Mouse (Mus musculus): ENCODE results near the gene C8b. TPM values are rescaled to one million over a fixed set of nuclear protein-coding genes. Genes with fewer than 3 reads are reported as not detected.

Gene C8b
- polyA plus RNA-seq, 1 experiment from 2014 or later = not detected

- WGBS = 92% methylated on average over 4 of the region's 4 CpGs
- Histone ChIP-seq H3K36me3 (ENCODE audit: control insufficient read depth, insufficient read depth, low read length) (no peaks in the 10 kb centered on the region), H3K9me3 (ENCODE audit: control insufficient read depth, low read length) (no peaks in the 10 kb centered on the region), H3K27me3 (replicated peaks; ENCODE audit: control insufficient read depth, insufficient read depth, low read length) (no peaks in the 10 kb centered on the region), H3K9ac (ENCODE audit: low read depth, low read length) (no peak overlapping the region), H3K4me2 (ENCODE audit: low read depth, low read length) (no peak overlapping the region), H3K27ac (replicated peaks; ENCODE audit: low read depth, low read length) (no peak overlapping the region), H3K4me3 (ENCODE audit: low read depth, low read length) (no peak overlapping the region), H3K4me1 (ENCODE audit: control insufficient read depth, insufficient read depth, low read length) (no peaks in the 10 kb centered on the region)
- DNase-seq (ENCODE audit: low spot score) (no peak), ATAC-seq (ENCODE audit: low read depth) (no peak)
Measured at GRCm38 (mm10) chr4:104792111-104792510, 26.0 kb downstream of the C8b start.

- H3K36me3 ChIP-seq (ENCODE audit: control insufficient read depth, insufficient read depth, low read length) = no peaks in the 10 kb centered on the region
- ATAC-seq (ENCODE audit: low read depth) = no peak
- no peak overlapping the region for H3K27ac ChIP-seq (replicated peaks; ENCODE audit: low read depth, low read length)
- no peak overlapping the region for H3K4me2 ChIP-seq (ENCODE audit: low read depth, low read length)
- 71% methylated on average over 9 of the region's 9 CpGs for WGBS
- no peak overlapping the region for H3K4me3 ChIP-seq (ENCODE audit: low read depth, low read length)
- H3K27me3 ChIP-seq (replicated peaks; ENCODE audit: control insufficient read depth, insufficient read depth, low read length) = no peaks in the 10 kb centered on the region
- no peak for DNase-seq (ENCODE audit: low spot score)
- no peak overlapping the region for H3K9ac ChIP-seq (ENCODE audit: low read depth, low read length)
- H3K4me1 ChIP-seq (ENCODE audit: control insufficient read depth, insufficient read depth, low read length) = no peaks in the 10 kb centered on the region
- H3K9me3 ChIP-seq (ENCODE audit: control insufficient read depth, low read length) = no peaks in the 10 kb centered on the region
Measured at GRCm38 (mm10) chr4:104798951-104799350, 32.8 kb downstream of the C8b start.

GRCm38 (mm10) chr4:104801625-104802024 lies 35.5 kb downstream of the C8b start:
- Histone ChIP-seq H3K4me3 (ENCODE audit: low read depth, low read length) (no peak overlapping the region), H3K4me1 (ENCODE audit: control insufficient read depth, insufficient read depth, low read length) (no peaks in the 10 kb centered on the region), H3K27me3 (replicated peaks; ENCODE audit: control insufficient read depth, insufficient read depth, low read length) (no peaks in the 10 kb centered on the region), H3K9ac (ENCODE audit: low read depth, low read length) (no peak overlapping the region), H3K27ac (replicated peaks; ENCODE audit: low read depth, low read length) (no peak overlapping the region), H3K36me3 (ENCODE audit: control insufficient read depth, insufficient read depth, low read length) (no peaks in the 10 kb centered on the region), H3K4me2 (ENCODE audit: low read depth, low read length) (no peak overlapping the region), H3K9me3 (ENCODE audit: control insufficient read depth, low read length) (no peaks in the 10 kb centered on the region)
- DNase-seq (ENCODE audit: low spot score) = no peak
- no peak for ATAC-seq (ENCODE audit: low read depth)
- WGBS = 96% methylated on average over 3 of the region's 3 CpGs

DNA sequence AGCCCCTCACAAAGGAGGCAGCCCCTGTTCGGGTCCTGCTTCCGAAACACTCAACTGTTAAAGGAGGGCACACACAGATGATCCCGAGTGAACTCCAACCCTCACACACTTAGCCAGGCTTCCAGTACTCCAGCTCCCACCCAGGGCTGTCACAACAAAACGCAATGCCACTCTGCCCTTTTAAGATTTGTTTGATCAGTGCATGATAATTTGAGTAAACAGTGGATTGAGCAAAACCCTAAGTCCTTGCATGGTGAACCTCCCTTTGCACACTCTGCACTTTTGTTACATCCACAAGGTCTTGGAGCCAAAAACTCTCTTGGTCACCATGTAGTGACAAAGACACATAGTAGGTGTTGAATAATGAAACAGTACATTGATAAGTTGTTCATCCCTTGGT lies 38.0 kb downstream of the C8b start:
- Histone ChIP-seq H3K9me3 (ENCODE audit: control insufficient read depth, low read length) (no peaks in the 10 kb centered on the region), H3K27ac (replicated peaks; ENCODE audit: low read depth, low read length) (no peak overlapping the region), H3K4me2 (ENCODE audit: low read depth, low read length) (no peak overlapping the region), H3K27me3 (replicated peaks; ENCODE audit: control insufficient read depth, insufficient read depth, low read length) (no peaks in the 10 kb centered on the region), H3K4me3 (ENCODE audit: low read depth, low read length) (no peak overlapping the region), H3K9ac (ENCODE audit: low read depth, low read length) (no peak overlapping the region), H3K36me3 (ENCODE audit: control insufficient read depth, insufficient read depth, low read length) (no peaks in the 10 kb centered on the region), H3K4me1 (ENCODE audit: control insufficient read depth, insufficient read depth, low read length) (no peaks in the 10 kb centered on the region)
- WGBS = 89% methylated on average over 4 of the region's 4 CpGs
- no peak for ATAC-seq (ENCODE audit: low read depth)
- DNase-seq (ENCODE audit: low spot score) = no peak

DNA sequence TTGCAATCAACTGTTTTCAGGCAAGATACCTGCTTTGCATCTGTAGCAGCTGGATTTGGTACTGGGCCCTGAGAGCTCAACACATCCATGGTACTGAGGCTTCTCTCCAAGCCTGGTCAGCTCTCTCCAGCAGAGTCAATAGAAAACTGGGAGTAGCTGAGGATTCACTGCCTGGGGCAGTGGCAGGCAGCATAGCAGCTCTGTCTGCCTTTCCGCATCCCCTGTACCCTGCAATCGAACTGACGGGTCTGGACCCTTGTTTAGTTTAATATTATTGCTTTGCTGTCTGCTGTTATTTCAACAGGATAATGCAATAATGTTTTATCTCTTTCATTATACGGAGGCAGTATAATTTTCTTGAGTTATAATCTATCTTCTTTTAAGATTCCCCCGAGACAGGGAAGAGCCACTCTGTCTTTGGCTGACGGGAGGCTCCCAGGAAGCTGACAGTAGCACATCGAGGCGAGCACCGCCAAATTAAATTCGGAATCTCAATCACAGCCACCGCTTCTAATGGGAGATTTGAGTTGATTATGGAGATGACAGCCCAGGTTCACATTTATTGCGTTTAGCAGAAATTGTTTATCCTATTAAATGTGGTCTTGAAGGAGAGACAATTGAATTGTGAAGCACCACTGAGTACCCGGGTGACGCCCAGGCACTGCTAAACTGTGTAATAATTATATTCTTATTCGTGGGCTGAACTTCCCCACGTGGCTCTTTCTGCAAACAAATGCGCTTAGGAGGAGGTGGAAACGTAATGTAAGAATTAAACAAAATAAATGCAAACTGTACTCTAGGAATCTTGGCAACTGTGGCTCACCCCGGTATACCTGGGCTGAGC lies 39.5 kb downstream of the C8b start:
- Histone ChIP-seq H3K9ac (ENCODE audit: low read depth, low read length) (no peak overlapping the region), H3K4me1 (ENCODE audit: control insufficient read depth, insufficient read depth, low read length) (no peaks in the 10 kb centered on the region), H3K9me3 (ENCODE audit: control insufficient read depth, low read length) (no peaks in the 10 kb centered on the region), H3K4me3 (ENCODE audit: low read depth, low read length) (no peak overlapping the region), H3K4me2 (ENCODE audit: low read depth, low read length) (no peak overlapping the region), H3K27ac (replicated peaks; ENCODE audit: low read depth, low read length) (no peak overlapping the region), H3K36me3 (ENCODE audit: control insufficient read depth, insufficient read depth, low read length) (no peaks in the 10 kb centered on the region), H3K27me3 (replicated peaks; ENCODE audit: control insufficient read depth, insufficient read depth, low read length) (no peaks in the 10 kb centered on the region)
- WGBS = 69% methylated on average over 19 of the region's 19 CpGs
- DNase-seq (ENCODE audit: low spot score) = no peak
- no peak for ATAC-seq (ENCODE audit: low read depth)

- Histone ChIP-seq H3K4me2 (ENCODE audit: low read depth, low read length) (no peak overlapping the region), H3K27me3 (replicated peaks; ENCODE audit: control insufficient read depth, insufficient read depth, low read length) (no peaks in the 10 kb centered on the region), H3K27ac (replicated peaks; ENCODE audit: low read depth, low read length) (no peak overlapping the region), H3K9ac (ENCODE audit: low read depth, low read length) (no peak overlapping the region), H3K9me3 (ENCODE audit: control insufficient read depth, low read length) (no peaks in the 10 kb centered on the region), H3K4me3 (ENCODE audit: low read depth, low read length) (no peak overlapping the region), H3K36me3 (ENCODE audit: control insufficient read depth, insufficient read depth, low read length) (no peaks in the 10 kb centered on the region), H3K4me1 (ENCODE audit: control insufficient read depth, insufficient read depth, low read length) (no peaks in the 10 kb centered on the region)
- DNase-seq (ENCODE audit: low spot score) (no peak), ATAC-seq (ENCODE audit: low read depth) (no peak)
- WGBS = 83% methylated on average over 10 of the region's 10 CpGs
Measured at GRCm38 (mm10) chr4:104810710-104811286, 44.7 kb downstream of the C8b start.

GRCm38 (mm10) chr4:104813617-104814016 lies 47.5 kb downstream of the C8b start:
- DNase-seq (ENCODE audit: low spot score) = no peak
- H3K4me2 ChIP-seq (ENCODE audit: low read depth, low read length) = no peak overlapping the region
- H3K4me1 ChIP-seq (ENCODE audit: control insufficient read depth, insufficient read depth, low read length) = no peaks in the 10 kb centered on the region
- H3K9ac ChIP-seq (ENCODE audit: low read depth, low read length) = no peak overlapping the region
- 73% methylated on average over 2 of the region's 2 CpGs for WGBS
- no peaks in the 10 kb centered on the region for H3K36me3 ChIP-seq (ENCODE audit: control insufficient read depth, insufficient read depth, low read length)
- no peak overlapping the region for H3K4me3 ChIP-seq (ENCODE audit: low read depth, low read length)
- no peak for ATAC-seq (ENCODE audit: low read depth)
- H3K27ac ChIP-seq (replicated peaks; ENCODE audit: low read depth, low read length) = no peak overlapping the region
- H3K9me3 ChIP-seq (ENCODE audit: control insufficient read depth, low read length) = no peaks in the 10 kb centered on the region
- H3K27me3 ChIP-seq (replicated peaks; ENCODE audit: control insufficient read depth, insufficient read depth, low read length) = no peaks in the 10 kb centered on the region

GRCm38 (mm10) chr4:104816519-104817232 lies 50.6 kb downstream of the C8b start:
- Histone ChIP-seq H3K4me2 (ENCODE audit: low read depth, low read length) (no peak overlapping the region), H3K27ac (replicated peaks; ENCODE audit: low read depth, low read length) (no peak overlapping the region), H3K36me3 (ENCODE audit: control insufficient read depth, insufficient read depth, low read length) (no peaks in the 10 kb centered on the region), H3K9me3 (ENCODE audit: control insufficient read depth, low read length) (no peaks in the 10 kb centered on the region), H3K4me3 (ENCODE audit: low read depth, low read length) (no peak overlapping the region), H3K27me3 (replicated peaks; ENCODE audit: control insufficient read depth, insufficient read depth, low read length) (no peaks in the 10 kb centered on the region), H3K9ac (ENCODE audit: low read depth, low read length) (no peak overlapping the region), H3K4me1 (ENCODE audit: control insufficient read depth, insufficient read depth, low read length) (no peaks in the 10 kb centered on the region)
- no peak for ATAC-seq (ENCODE audit: low read depth)
- no peak for DNase-seq (ENCODE audit: low spot score)
- WGBS = 86% methylated on average over 4 of the region's 4 CpGs
